Mouse (Mus musculus) embryonic facial prominence, embryonic 12.5 days (tissue): ENCODE measurements around the gene Rgs3. TPM values are rescaled to one million over a fixed set of nuclear protein-coding genes. Genes with fewer than 3 reads are reported as not detected.

Experiments used
- ATAC-seq: fragments of 200-750 bp; cut with Nextera tagmentation; 2 replicates; pipeline ENCODE4 v1.8.0; 2017; ENCODE audit not compliant: insufficient number of reproducible peaks, insufficient read depth, low FRiP score, low TSS enrichment
- H3K27ac ChIP-seq: fragments of 300-500 bp; sonication (generic); 2 replicates; pipeline ENCODE4 v1.5.1; 2016; ENCODE audit warnings: mild to moderate bottlenecking
- H3K27me3 ChIP-seq: fragments of 300-500 bp; sonication (generic); 2 replicates; pipeline ENCODE4 v1.6.1; 2016; ENCODE audit warnings: mild to moderate bottlenecking, moderate library complexity
- H3K36me3 ChIP-seq: fragments of 300-500 bp; sonication (generic); 2 replicates; pipeline ENCODE4 v1.6.1; 2016; ENCODE audit warnings: mild to moderate bottlenecking
- H3K4me1 ChIP-seq: fragments of 300-500 bp; sonication (generic); 2 replicates; pipeline ENCODE4 v1.6.1; 2016
- H3K4me2 ChIP-seq: fragments of 300-500 bp; sonication (generic); replicated peaks from 2 replicates; pipeline ENCODE4 v1.6.1; 2016; ENCODE audit warnings: mild to moderate bottlenecking, moderate library complexity
- H3K4me3 ChIP-seq: fragments of 300-500 bp; sonication (generic); 2 replicates; pipeline ENCODE4 v1.5.1; 2016; ENCODE audit warnings: mild to moderate bottlenecking
- H3K9ac ChIP-seq: fragments of 300-500 bp; sonication (generic); 2 replicates; pipeline ENCODE4 v1.6.1; 2016; ENCODE audit warnings: mild to moderate bottlenecking, moderate library complexity
- H3K9me3 ChIP-seq: fragments of 300-500 bp; sonication (generic); 2 replicates; pipeline ENCODE4 v1.6.1; 2016; ENCODE audit warnings: mild to moderate bottlenecking, moderate library complexity
- WGBS: fragments of 180-500 bp; shearing (Covaris S2); methylation state at CpG from one replicate; pipeline ENCODE4 v1.1.7; 2016; 5-methylcytosine and 5-hydroxymethylcytosine counted together
- polyA plus RNA-seq: library from polyadenylated mRNA; unstranded; fragments of >200 nt; fragmentation: Nextera tagmentation; extraction: Ambion mirVana; gene quantifications from 2 replicates; pipeline ENCODE4 v1.2.1, GENCODE M21; 2016

The Rgs3 gene
- 45.0 and 45.2 TPM in 2 replicates for polyA plus RNA-seq

DNA sequence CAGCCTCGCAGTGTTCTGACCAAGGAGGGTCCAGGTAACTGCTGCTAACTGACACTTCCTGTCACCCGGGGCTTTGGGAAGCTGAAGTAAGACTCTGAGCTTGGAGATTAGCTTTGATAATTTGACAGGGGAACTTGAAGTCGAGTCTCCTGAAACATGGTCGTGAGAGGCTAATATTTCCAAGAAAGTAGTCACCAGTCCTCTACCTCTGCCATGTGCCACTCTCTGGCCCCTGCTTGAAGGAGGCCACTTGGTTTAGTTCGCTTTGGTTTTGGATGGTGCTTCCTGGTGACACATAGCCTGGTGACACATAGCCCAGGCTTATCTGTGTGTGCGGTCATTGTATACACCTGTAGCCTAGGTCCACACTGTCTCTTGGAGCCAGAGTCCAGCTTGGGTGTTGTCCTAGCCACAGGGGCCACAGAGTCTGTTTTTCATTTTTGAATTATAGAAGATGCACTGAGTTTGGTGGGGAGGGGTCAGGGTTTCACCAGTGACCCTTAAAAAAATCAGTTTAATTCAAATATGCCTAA is at the start of gene Rgs3:
Rgs3 (plus strand) TSS at position 51 of the 533 bp plus-strand sequence.
- ATAC-seq = no peak

DNA sequence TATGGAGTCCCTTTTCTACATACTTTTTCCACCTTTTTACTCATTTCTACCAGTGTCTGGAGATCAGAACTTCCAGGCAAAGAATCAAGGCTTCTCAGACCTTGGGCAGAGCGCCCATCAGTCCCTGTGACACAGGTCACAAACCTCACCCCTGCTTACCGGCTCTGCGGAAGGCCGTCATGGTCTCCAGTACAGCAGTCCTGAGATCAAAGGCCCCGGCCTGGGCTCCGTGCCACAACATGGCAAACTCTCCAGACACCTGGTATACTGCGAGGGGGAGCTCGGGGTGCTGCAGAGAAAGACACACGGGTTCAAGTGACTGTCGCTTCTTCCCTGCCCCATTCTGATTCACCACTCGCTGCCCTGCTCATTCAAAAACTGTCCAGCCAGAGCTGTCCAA is 49.7 kb upstream of the Rgs3 start:
- Histone ChIP-seq H3K9ac (no peak overlapping the region), H3K4me2 (no peak overlapping the region), H3K9me3 (no peaks in the 10 kb centered on the region), H3K27ac (no peak overlapping the region), H3K4me1 (no peaks in the 10 kb centered on the region), H3K27me3 (no peaks in the 10 kb centered on the region), H3K4me3 (no peak overlapping the region), H3K36me3 (peaks cover 70% of the 10 kb centered on the region)
- 94% methylated on average over 11 of the region's 11 CpGs for whole genome bisulfite sequencing
- ATAC-seq = no peak

More for the DNA sequence above, at the start of gene Rgs3:
- H3K9me3 ChIP-seq = no peaks in the 10 kb centered on the region
- no peaks in the 10 kb centered on the region for H3K27me3 ChIP-seq
- H3K27ac ChIP-seq = no peak within 1 kb of the TSS
- no peak within 1 kb of the TSS for H3K4me3 ChIP-seq
- no peaks in the 10 kb centered on the region for H3K36me3 ChIP-seq
- WGBS = 51% methylated on average over 6 of the region's 6 CpGs
- no peak within 1 kb of the TSS for H3K9ac ChIP-seq
- H3K4me1 ChIP-seq = no peaks in the 10 kb centered on the region
- H3K4me2 ChIP-seq = no peak within 1 kb of the TSS

- Histone ChIP-seq H3K4me1 (peaks cover 27% of the 10 kb centered on the region), H3K9ac (no peak overlapping the region), H3K9me3 (no peaks in the 10 kb centered on the region), H3K4me3 (no peak overlapping the region), H3K27me3 (no peaks in the 10 kb centered on the region), H3K36me3 (peaks cover 52% of the 10 kb centered on the region), H3K4me2 (no peak overlapping the region), H3K27ac (no peak overlapping the region)
- no peak for ATAC-seq
- 53% methylated on average over 11 of the region's 11 CpGs for WGBS
These were observed 45.6 kb upstream of the Rgs3 start for GRCm38 (mm10) chr4:62513998-62514506.

DNA sequence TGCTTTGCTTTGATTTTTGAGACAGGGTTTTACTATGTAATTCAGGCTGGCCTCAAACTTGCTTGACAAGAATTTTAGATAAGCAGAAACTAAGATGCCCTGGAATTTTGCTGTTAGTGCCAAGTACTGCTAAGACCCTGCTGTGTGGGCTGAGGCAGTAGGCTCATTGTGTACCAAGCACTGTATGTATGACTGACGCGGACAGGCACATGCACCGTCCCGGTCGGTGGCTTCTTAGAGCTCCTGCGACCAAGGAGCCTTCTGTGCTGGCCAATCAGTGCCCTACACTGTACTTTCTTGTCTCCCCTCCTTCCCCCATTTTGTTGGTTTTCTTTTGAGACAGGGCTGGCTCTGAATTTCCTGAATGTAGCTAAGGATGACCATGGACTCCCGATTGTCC is 44.7 kb upstream of the Rgs3 start:
- Histone ChIP-seq H3K9me3 (no peaks in the 10 kb centered on the region), H3K36me3 (peaks cover 42% of the 10 kb centered on the region), H3K4me2 (no peak overlapping the region), H3K4me1 (peaks cover 29% of the 10 kb centered on the region), H3K27me3 (no peaks in the 10 kb centered on the region), H3K27ac (no peak overlapping the region), H3K9ac (no peak overlapping the region), H3K4me3 (no peak overlapping the region)
- 84% methylated on average over 7 of the region's 7 CpGs for WGBS
- no peak for ATAC-seq

GRCm38 (mm10) chr4:62515490-62515889 is 44.2 kb upstream of the Rgs3 start:
- WGBS = 82% methylated on average over 3 of the region's 3 CpGs
- no peak for ATAC-seq
- Histone ChIP-seq H3K4me3 (no peak overlapping the region), H3K4me1 (peaks cover 29% of the 10 kb centered on the region), H3K9ac (no peak overlapping the region), H3K4me2 (no peak overlapping the region), H3K27ac (0 out of 2 replicates have a peak overlapping the region, but pooled peaks have one; percentile 18), H3K27me3 (no peaks in the 10 kb centered on the region), H3K9me3 (no peaks in the 10 kb centered on the region), H3K36me3 (peaks cover 37% of the 10 kb centered on the region)

GRCm38 (mm10) chr4:62516079-62516478 is 43.6 kb upstream of the Rgs3 start:
- H3K4me3 ChIP-seq = no peak overlapping the region
- H3K4me1 ChIP-seq = peaks cover 29% of the 10 kb centered on the region
- ATAC-seq = no peak
- no peaks in the 10 kb centered on the region for H3K27me3 ChIP-seq
- no peak overlapping the region for H3K4me2 ChIP-seq
- no peak overlapping the region for H3K9ac ChIP-seq
- H3K9me3 ChIP-seq = no peaks in the 10 kb centered on the region
- no peak overlapping the region for H3K27ac ChIP-seq
- WGBS = 51% methylated on average over 2 of the region's 2 CpGs
- peaks cover 31% of the 10 kb centered on the region for H3K36me3 ChIP-seq

GRCm38 (mm10) chr4:62516579-62516978 is 43.1 kb upstream of the Rgs3 start:
- no peak overlapping the region for H3K27ac ChIP-seq
- H3K9ac ChIP-seq = no peak overlapping the region; the same call in 1 of the 2 replicates
- H3K4me3 ChIP-seq = no peak overlapping the region

DNA sequence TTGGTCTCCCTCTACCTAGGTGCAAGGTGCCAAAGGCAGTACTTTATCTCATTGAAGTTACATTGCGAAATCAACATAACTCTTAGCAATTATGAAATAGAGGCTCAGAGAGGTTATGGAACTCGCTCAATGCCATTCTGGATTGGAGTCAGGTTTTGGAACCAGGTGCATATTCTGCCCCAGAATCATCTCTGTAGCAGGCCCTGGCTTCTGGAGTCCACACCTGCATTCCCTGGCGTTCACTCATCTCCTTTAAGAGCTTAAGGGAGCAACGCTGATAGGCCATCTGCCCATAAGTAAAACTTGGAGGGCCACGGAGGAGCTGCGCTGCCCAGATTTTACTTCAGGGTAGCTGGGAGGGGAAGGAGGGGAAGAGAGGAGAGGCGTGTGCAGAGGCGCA is 42.6 kb upstream of the Rgs3 start:
- ATAC-seq = no peak
- Histone ChIP-seq H3K27ac (no peak overlapping the region), H3K4me3 (no peak overlapping the region), H3K9me3 (no peaks in the 10 kb centered on the region), H3K4me1 (peaks cover 29% of the 10 kb centered on the region), H3K4me2 (0 out of 2 replicates have a peak overlapping the region, but pooled peaks have one; percentile 4), H3K27me3 (no peaks in the 10 kb centered on the region), H3K36me3 (peaks cover 22% of the 10 kb centered on the region), H3K9ac (no peak overlapping the region; the same call in 1 of the 2 replicates)
- 89% methylated on average over 8 of the region's 8 CpGs for WGBS

More at GRCm38 (mm10) chr4:62516579-62516978, 43.1 kb upstream of the Rgs3 start:
- Histone ChIP-seq H3K4me2 (no peak overlapping the region), H3K4me1 (peaks cover 29% of the 10 kb centered on the region), H3K36me3 (peaks cover 26% of the 10 kb centered on the region), H3K27me3 (no peaks in the 10 kb centered on the region), H3K9me3 (no peaks in the 10 kb centered on the region)
- ATAC-seq = no peak
- 79% methylated on average over 1 of the region's 1 CpGs for WGBS

- no peak for ATAC-seq
- no peak overlapping the region for H3K27ac ChIP-seq
- H3K27me3 ChIP-seq = no peaks in the 10 kb centered on the region
- H3K36me3 ChIP-seq = peaks cover 19% of the 10 kb centered on the region
- H3K9me3 ChIP-seq = no peaks in the 10 kb centered on the region
- peaks cover 29% of the 10 kb centered on the region for H3K4me1 ChIP-seq
- peak overlapping the region; percentile 78; the same call in 1 of the 2 replicates for H3K4me3 ChIP-seq
- H3K9ac ChIP-seq = 0 out of 2 replicates have a peak overlapping the region, but pooled peaks have one; percentile 75
- 63% methylated on average over 10 of the region's 10 CpGs for WGBS
- H3K4me2 ChIP-seq = peak overlapping the region; percentile 74
These were observed 41.9 kb upstream of the Rgs3 start for GRCm38 (mm10) chr4:62517538-62518415.

GRCm38 (mm10) chr4:62518416-62519121 is 41.1 kb upstream of the Rgs3 start:
- peaks cover 29% of the 10 kb centered on the region for H3K4me1 ChIP-seq
- H3K27ac ChIP-seq = peak overlapping the region; percentile 55; the same call in 1 of the 2 replicates
- no peak for ATAC-seq

GRCm38 (mm10) chr4:62519122-62519848 is 40.4 kb upstream of the Rgs3 start:
- peak; percentile 58 for ATAC-seq
- peak overlapping the region; percentile 78 for H3K4me3 ChIP-seq
- no peaks in the 10 kb centered on the region for H3K27me3 ChIP-seq
- H3K4me2 ChIP-seq = peak overlapping the region; percentile 74
- H3K9me3 ChIP-seq = no peaks in the 10 kb centered on the region
- peak overlapping the region; percentile 86 for H3K27ac ChIP-seq
- peaks cover 36% of the 10 kb centered on the region for H3K4me1 ChIP-seq
- 2% methylated on average over 26 of the region's 26 CpGs for WGBS
- peaks cover 16% of the 10 kb centered on the region for H3K36me3 ChIP-seq
- peak overlapping the region; percentile 75 for H3K9ac ChIP-seq

More at GRCm38 (mm10) chr4:62518416-62519121, 41.1 kb upstream of the Rgs3 start:
- Histone ChIP-seq H3K9me3 (no peaks in the 10 kb centered on the region), H3K9ac (peak overlapping the region; percentile 75), H3K27me3 (no peaks in the 10 kb centered on the region), H3K36me3 (peaks cover 19% of the 10 kb centered on the region), H3K4me3 (peak overlapping the region; percentile 78), H3K4me2 (peak overlapping the region; percentile 74)
- WGBS = 46% methylated on average over 13 of the region's 13 CpGs
